Mouse (Mus musculus): ENCODE results near the gene E2f6.

DNA sequence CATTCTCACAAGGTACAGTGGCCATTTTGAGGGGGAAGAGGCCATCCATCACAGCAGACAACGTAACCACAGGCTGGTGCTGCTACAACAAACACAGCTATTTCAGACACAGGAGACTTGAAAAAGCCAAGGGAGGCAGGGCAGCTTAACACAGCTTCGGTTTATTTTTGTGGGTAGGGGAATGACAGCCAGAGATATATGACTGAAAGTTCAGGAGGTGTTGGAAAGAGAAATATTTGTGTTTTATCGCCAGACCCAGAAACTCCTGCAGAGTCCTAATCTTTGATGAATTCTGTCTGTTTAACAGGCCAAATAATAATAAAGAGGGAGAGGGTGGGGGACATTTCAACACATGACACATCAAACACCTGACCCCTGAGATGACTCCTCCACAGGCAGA is 55.7 kb downstream of the E2f6 start:
- TF ChIP-seq POLR2A (IDR thresholded peaks at IDR 0.05; ENCODE audit: borderline replicate concordance, control insufficient read depth, low read depth, low read length): no peak
- no peak for TF ChIP-seq CTCF (IDR thresholded peaks at IDR 0.05; ENCODE audit: control insufficient read depth, insufficient read depth, low read length)
